Mouse (Mus musculus) CH12F3 (cell line): Measurements from ENCODE around the gene Muc4.

Source experiments
- in situ Hi-C: fragments of 300-500 bp; cut with MboI; formaldehyde crosslinking; loops from 2 replicates; pipeline ENCODE4 v1.14.3; 2020; ENCODE audit warnings: low sequenced_read_pairs

Muc4 gene

DNA sequence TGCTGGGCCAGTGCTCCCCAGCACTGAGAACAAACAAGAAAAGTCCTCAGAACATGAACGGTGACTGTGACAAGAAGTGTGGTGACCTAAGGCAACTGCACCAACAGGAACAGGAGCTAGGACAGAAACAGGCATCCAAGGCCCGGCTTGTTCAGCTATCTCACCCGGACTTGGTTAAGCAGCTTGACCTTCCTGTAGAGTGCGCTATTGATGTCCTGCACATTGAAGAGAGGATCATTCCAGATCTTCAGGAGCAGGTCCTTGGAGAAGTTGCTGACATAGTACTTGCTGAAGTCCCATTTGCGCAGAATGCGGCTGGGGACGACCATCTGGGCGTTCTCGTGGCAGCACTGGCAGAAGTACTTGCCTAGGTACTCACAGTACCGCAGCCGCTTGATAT lies 90.8 kb downstream of the Muc4 start:
- in situ Hi-C loops, result no loop called here

DNA sequence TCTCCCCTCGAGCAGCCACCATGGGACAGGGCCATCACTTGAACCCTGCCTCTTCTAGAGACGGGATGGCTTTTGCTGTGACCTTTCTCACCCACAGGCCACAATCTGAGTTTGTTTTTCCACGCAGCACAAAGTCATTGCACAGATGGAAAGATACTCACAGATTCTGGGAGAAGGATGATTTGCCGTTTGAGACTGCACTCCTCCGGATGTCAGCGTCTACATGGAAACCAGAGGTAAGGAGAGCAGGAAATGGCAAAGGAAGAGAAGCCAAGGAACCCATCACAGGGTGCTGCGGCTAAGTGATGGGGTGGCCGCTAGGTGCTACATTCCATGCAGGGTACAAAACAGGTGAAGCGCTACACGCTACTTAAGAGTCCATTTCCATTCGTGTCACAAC lies 93.4 kb downstream of the Muc4 start:
- in situ Hi-C loops, result no loop called here

DNA sequence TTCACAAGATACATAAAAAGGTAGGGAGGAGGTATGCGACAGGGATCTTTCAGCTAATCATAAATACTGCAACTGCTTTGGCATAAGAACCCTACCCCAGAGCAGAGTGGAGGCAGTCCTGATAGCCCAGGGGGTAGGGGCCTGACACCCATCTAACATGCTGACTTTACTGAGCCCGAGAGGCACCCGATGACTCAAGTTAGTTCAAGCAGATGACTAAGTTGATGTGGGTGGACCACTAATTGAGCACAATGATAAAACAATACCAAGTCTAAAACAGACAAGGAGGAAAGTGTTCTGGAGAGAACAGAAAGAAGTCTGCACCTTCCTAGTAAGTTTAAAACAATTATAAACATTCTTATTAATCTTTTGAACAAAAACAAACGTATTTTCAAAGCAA lies 95.8 kb downstream of the Muc4 start:
- in situ Hi-C loops, result no loop called here
